Mouse (Mus musculus) heart, adult 2 months (tissue): ENCODE results near the gene Grin2d.

ENCODE experiments used
- CTCF ChIP-seq: fragments of 200-600 bp; IDR thresholded peaks from 2 replicates; pipeline ENCODE4 v1.8.1; 2022; ENCODE audit warnings: antibody characterized with exemption, mild to moderate bottlenecking, moderate library complexity
- POLR2A ChIP-seq: fragments of 200-500 bp; IDR thresholded peaks from 2 replicates; pipeline ENCODE4 v1.6.1; 2011; ENCODE audit warnings: mild to moderate bottlenecking, low read depth, low read length, control low read depth; ENCODE audit not compliant: insufficient read depth

GRCm38 (mm10) chr7:45876895-45877294, 1.3 kb downstream of the Grin2d start:
- TF ChIP-seq CTCF (no peak), POLR2A (no peak)
